Mouse (Mus musculus): ENCODE measurements around the gene Ripk3. TPM values are rescaled to one million over a fixed set of nuclear protein-coding genes. Genes with fewer than 3 reads are reported as not detected.

Ripk3 gene
- total RNA-seq, 1 experiment from 2014 or later: 17.3 TPM

GRCm38 (mm10) chr14:55767519-55768414 lies 20.9 kb downstream of the Ripk3 start:
- peak; percentile 53 for ATAC-seq (ENCODE audit: extremely low read depth, insufficient number of reproducible peaks, low FRiP score, poor library complexity, severe bottlenecking)

- peak; percentile 14; the same call in 1 of the 2 replicates for ATAC-seq (ENCODE audit: extremely low read depth, insufficient number of reproducible peaks, low FRiP score, poor library complexity, severe bottlenecking)
These were observed 23.0 kb downstream of the Ripk3 start, which contains the start of gene Ltb4r1 for GRCm38 (mm10) chr14:55765696-55766095. Ltb4r1 (plus strand) TSS chr14:55765962.

- no peak for ATAC-seq (ENCODE audit: extremely low read depth, insufficient number of reproducible peaks, low FRiP score, poor library complexity, severe bottlenecking)
These were observed 25.5 kb downstream of the Ripk3 start for GRCm38 (mm10) chr14:55763166-55763565.

DNA sequence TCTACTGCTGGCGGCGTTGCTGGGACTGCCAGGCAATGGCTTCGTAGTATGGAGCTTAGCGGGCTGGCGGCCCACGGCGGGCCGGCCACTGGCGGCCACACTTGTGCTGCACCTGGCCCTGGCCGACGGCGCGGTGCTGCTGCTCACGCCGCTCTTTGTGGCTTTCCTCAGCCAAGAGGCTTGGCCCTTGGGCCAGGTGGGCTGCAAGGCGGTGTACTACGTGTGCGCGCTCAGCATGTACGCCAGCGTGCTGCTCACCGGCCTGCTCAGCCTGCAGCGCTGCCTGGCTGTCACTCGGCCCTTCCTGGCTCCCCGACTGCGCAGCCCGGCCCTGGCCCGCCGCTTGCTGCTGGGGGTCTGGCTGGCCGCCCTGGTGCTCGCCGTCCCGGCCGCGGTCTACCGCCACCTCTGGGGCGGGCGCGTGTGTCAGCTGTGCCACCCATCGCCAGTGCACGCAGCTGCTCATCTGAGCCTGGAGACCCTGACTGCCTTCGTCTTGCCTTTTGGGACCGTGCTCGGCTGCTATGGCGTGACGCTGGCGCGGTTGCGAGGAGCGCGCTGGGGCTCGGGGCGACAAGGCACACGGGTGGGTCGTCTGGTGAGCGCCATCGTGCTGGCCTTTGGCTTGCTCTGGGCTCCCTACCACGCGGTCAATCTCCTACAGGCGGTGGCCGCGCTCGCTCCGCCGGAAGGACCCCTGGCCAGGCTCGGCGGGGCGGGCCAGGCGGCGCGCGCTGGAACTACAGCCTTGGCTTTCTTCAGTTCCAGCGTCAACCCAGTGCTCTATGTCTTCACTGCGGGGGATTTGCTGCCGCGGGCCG lies 26.5 kb downstream of the Ripk3 start:
- ATAC-seq (ENCODE audit: extremely low read depth, insufficient number of reproducible peaks, low FRiP score, poor library complexity, severe bottlenecking): no peak

DNA sequence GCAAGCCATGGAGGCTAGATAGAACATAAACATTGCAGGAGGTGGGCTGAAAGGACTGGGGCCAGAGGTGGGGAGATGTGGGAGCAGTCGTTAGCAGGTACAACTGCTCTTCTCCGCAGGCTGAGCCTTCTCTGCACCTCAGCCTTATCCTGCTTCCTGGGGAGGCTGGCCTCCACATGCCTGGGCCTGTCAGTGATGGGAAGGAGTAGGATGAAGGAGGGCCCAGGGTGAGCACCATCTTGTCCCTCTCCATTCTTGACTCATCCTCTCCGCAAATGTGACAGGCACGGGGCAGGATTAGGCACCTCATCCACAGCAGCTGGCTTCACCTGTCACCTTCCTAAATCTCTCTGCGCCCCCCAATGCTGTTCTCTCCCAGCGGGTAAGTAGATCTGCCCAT lies 27.5 kb downstream of the Ripk3 start, which contains the start of gene Ltb4r2:
TSS of gene Ltb4r2 (plus strand) at position 266 of the 400 bp plus-strand sequence.
- no peak for ATAC-seq (ENCODE audit: extremely low read depth, insufficient number of reproducible peaks, low FRiP score, poor library complexity, severe bottlenecking)

DNA sequence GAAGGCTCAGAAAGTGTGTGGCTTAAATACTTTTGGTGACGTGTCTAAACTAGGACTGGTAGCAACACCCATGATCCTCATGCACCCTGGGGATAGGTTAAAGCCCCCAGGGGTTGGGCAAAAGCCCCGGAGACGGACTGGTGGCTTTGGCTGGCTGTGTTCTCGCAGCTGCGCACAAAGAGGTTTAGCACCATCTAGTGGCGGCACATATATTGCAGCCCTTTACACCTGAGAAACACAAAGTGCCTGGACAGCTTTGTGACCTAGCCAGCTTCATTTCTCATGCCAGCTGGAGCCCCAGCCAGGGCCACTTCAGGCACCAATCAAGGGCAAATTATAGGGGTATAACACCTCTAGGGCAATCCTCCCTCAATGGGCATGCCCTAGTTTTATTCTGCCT lies 28.5 kb downstream of the Ripk3 start:
- ATAC-seq (ENCODE audit: extremely low read depth, insufficient number of reproducible peaks, low FRiP score, poor library complexity, severe bottlenecking): peak; percentile 43

DNA sequence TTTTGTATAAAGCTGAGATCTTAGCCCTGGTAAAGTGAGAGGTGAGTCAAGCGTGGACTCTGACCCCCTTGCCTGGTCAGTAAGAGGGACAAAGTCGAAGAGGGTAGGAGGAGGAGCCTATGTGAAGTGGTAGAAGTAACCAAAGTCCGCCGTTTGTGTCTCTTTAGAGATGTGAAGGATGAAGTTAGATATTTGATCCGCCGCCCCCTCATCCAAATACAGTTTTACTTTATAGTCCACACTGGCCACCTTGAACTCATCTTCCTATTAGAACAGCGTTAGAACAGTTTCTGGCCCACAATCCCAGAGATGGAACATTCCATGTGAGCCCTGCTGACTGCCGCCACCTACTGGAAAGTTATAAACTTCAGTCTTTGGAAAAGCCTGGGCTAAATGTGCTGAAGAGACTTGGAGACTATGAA lies 30.3 kb downstream of the Ripk3 start, which contains the start of gene Cideb:
TSS of gene Cideb (minus strand) at position 96 of the 422 bp plus-strand sequence.
- no peak for ATAC-seq (ENCODE audit: extremely low read depth, insufficient number of reproducible peaks, low FRiP score, poor library complexity, severe bottlenecking)

DNA sequence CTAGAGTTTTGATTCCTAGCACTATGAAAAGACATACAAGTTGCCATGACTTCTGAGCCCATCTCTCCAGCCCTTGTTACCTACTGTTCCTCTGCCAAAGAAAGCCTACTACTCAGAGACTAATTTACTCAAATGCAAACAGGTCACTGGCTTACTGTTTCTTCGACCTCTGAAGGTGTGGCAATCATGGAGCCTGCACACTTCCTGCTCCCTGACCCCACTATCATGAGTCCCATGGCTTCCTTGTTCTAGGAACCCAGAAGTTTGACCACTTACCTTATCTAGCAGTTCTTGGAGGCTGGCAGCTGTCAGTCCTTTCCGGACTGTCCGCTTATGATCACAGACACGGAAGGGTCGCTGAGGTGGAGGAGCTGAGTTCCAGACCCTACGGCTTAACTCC lies 31.1 kb downstream of the Ripk3 start:
- ATAC-seq (ENCODE audit: extremely low read depth, insufficient number of reproducible peaks, low FRiP score, poor library complexity, severe bottlenecking): no peak

- ATAC-seq (ENCODE audit: extremely low read depth, insufficient number of reproducible peaks, low FRiP score, poor library complexity, severe bottlenecking): no peak
These were observed 41.4 kb downstream of the Ripk3 start for GRCm38 (mm10) chr14:55747051-55747847.

DNA sequence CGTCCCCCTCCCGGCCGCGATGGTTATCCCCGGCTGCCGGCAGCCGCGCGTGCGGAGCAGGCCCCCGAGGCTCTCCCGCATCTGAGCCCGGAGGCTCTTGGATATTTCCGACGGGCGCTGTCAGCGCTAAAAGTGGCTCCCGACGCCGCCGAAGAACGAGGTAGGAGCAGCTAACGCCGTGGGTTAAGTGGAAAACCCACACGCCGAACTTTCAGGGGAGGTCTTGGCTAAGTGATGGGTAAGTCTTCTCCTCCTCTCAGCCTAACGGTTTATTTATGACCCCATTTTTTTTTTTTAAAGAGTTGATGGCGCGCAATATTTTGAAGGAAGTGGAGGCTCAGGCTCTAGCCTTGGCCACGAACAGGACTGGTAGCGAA lies 42.8 kb downstream of the Ripk3 start:
- no peak for ATAC-seq (ENCODE audit: extremely low read depth, insufficient number of reproducible peaks, low FRiP score, poor library complexity, severe bottlenecking)

GRCm38 (mm10) chr14:55745180-55745860 lies 43.3 kb downstream of the Ripk3 start, which contains the start of the genes Dhrs1 and Nop9:
Dhrs1 (minus strand) TSS chr14:55745690.
Nop9 (plus strand) TSS chr14:55745693.
- ATAC-seq (ENCODE audit: extremely low read depth, insufficient number of reproducible peaks, low FRiP score, poor library complexity, severe bottlenecking): peak; percentile 78

DNA sequence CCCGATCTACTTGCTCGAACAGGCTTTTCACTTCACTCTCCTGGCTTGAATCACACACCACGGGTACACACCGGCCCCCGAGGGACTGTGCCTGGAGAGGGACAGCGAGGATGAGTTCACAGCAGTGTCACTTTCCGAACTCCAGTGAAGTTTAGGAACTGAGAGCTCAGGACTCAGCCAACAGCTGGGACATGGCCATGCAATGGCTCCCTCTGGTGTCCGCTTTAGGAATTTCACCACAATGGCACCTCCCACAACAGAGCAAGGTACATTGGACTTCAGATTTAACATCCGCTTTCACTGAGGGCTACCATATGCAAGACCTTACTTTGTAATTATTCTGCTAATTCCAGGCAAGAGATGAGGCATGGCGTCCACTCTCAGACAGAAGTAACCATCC lies 45.0 kb downstream of the Ripk3 start:
- peak; percentile 85 for ATAC-seq (ENCODE audit: extremely low read depth, insufficient number of reproducible peaks, low FRiP score, poor library complexity, severe bottlenecking)

DNA sequence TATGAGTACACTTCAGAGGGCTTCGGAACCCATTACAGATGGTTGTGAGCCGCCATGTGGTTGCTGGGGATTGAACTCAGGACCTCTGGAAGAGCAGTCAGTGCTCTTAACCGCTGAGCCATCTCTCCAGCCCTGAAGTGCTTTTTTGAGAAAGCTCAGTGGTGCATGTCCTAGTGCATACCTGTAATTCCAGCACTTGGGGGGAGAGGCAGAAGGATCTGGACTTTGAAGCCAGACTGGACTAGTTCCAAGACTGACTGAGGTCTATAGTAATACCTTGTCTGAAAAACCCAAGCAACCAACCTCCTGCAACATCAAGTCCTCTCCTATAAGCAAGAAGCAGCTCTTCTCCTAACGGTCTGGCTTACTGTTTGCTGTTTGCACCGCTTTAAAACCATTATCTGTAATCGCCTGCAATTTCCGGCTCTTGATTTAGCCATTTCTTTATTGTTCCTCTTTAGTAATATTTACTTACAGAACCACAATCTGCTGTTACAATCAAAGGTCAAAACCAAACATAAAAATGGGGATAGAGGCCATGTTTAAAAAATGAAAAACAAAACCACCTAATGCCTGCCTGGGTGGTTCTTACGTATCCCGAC lies 51.5 kb downstream of the Ripk3 start:
- no peak for ATAC-seq (ENCODE audit: extremely low read depth, insufficient number of reproducible peaks, low FRiP score, poor library complexity, severe bottlenecking)

DNA sequence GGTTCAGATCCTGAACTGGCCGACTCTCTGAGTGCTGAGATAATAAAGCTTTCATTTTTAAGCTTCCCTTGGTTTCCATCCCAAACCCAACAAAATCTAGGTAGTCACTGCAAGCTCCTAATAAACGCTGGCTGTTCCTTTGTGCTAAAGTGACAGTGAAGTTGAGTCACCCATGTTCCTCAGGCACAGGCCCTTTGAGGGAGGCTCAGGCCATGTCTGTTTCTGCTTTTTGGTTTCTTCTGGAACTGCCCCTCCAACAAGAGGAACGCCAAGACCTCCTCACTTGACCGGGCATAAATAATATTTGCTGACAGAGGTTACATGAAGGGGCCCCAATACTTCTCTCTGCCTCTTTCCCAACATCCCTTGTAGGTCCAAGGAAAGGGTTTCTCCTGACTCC lies 52.9 kb downstream of the Ripk3 start:
- no peak for ATAC-seq (ENCODE audit: extremely low read depth, insufficient number of reproducible peaks, low FRiP score, poor library complexity, severe bottlenecking)

DNA sequence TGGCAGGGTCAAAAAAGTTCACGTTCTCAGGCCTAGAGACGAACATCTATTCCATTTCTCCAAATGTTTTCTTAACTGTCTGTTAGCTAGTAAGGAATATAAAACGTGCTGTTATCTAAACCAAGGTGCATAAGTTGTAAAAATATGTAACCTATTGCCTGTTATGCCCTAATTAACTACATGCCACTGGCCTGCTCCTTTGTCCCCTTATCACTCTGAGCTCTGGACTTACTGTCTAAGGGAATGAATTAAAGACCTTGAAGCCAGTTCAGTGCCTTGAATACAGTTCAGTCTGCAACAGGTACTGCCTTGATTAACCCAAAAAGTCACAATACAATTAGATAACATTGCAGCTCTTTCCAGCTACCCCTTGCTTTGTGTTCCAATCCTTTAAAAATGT lies 53.3 kb downstream of the Ripk3 start:
- ATAC-seq (ENCODE audit: extremely low read depth, insufficient number of reproducible peaks, low FRiP score, poor library complexity, severe bottlenecking): no peak
